Mouse (Mus musculus) right cerebral cortex, postnatal 4 days (tissue): ENCODE measurements at regions not wholly inside any gene's neighbourhood (a gene's known extent, or its start where the extent isn't known, plus 50 kb on each side); places are given as distances from the start of the nearest gene placed in this dataset.

ENCODE experiments used
- DNase-seq: peaks from one replicate; pipeline ENCODE4 v3.0.0-alpha.2; 2022

DNA sequence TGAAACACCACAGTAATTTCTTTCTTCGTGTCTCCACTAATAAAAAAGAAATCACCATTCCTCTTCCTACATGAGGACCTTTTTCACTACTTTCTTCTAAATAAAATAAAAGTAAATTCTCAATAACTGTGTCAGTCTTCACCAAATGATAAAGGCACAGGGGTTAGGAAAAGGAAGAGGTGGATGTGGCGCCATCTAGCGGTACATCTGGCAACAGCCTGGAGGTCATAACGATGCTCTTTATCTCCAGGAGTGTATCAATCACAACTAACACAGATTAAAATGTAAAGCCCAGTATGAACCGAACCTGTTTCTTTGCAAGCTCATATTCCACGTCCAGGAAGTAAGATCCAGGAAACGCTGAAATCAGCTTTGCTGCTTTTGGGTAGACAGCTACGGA is 793.0 kb downstream of the Gm7489 start:
- peak; percentile 19 for DNase-seq
